Mouse (Mus musculus): ENCODE measurements around the gene Cyp3a44. TPM values are rescaled to one million over a fixed set of nuclear protein-coding genes. Genes with fewer than 3 reads are reported as not detected.
"Not testable (repeated sequence)": the region's sequence is repeated elsewhere in the genome, so short reads cannot be mapped to it uniquely, and the experiment has no call there.

Gene Cyp3a44
- not detected in 2 replicates for polyA plus RNA-seq (2012; ENCODE audit: insufficient read depth, low replicate concordance)

DNA sequence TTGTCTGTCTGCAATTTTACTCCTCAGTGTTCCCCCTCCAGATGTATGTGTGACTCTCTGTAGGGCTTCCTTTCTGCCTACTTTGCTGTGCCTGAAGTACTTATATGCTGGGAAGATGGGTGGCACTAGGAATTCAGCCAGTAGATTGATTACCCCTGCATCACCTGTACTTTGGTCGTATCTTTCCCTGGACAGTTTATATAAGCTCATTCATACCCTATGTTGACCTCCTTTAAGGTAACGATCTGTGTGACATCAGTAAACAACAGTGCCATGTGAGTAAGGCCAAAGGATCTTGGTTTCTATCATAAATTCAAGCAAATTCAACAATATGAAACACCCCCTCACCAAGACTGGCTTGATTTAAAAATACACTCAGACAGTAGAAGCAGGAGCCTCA, at the start of gene Cyp3a44:
Gene Cyp3a44 (minus strand): TSS at position 79 of the 400 bp plus-strand sequence.
- H3K9me3 ChIP-seq = peaks cover 19% of the 10 kb centered on the region
- not testable (repeated sequence) for H3K4me3 ChIP-seq (replicated peaks); H3K36me3 ChIP-seq (replicated peaks; ENCODE audit: low read length); H3K27me3 ChIP-seq (replicated peaks); H3K4me1 ChIP-seq

DNA sequence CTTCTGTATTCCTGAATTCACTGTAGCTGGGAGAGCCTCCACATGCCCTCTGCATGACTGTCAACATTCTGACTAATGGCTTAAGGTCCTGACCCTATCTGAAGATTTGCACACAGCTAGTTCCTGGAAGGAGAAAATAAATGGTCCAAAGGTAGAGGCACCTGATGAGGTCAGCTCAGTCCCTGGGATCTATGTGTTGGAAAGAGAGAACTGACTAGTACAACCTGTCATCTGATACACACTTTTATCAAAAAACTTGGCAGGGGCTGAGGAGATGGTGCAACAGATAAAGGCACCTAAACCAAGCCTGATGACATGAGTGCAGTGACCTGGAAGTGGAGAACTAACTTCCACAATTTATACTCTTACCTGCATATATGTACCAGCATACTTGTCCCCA, 5.4 kb downstream of the Cyp3a44 start:
- not testable (repeated sequence) for H3K36me3 ChIP-seq (replicated peaks; ENCODE audit: low read length); H3K4me3 ChIP-seq (replicated peaks); H3K4me1 ChIP-seq; H3K27me3 ChIP-seq (replicated peaks)
- H3K9me3 ChIP-seq = peaks cover 22% of the 10 kb centered on the region

DNA sequence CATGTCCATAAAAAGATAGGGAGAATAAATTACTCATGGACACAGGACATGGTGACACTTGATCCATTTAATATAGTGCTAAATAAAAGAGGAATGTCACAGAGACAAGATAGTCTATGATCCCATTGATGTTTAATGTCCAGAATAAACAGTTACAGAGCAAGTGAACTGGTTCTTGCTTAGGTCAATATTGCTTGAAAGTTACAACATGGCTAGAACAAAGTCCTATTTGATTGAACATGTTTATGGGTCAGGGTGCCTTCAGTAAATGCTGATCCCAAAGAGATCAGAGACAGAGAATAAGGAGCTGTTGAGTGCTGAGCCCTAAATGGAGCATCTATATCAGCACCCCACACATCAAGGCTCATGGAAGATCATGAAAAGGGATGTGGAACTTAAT, 12.4 kb downstream of the Cyp3a44 start:
- not testable (repeated sequence) for H3K4me3 ChIP-seq (replicated peaks); H3K4me1 ChIP-seq; H3K27me3 ChIP-seq (replicated peaks); H3K36me3 ChIP-seq (replicated peaks; ENCODE audit: low read length)
- H3K9me3 ChIP-seq = peaks cover 16% of the 10 kb centered on the region

DNA sequence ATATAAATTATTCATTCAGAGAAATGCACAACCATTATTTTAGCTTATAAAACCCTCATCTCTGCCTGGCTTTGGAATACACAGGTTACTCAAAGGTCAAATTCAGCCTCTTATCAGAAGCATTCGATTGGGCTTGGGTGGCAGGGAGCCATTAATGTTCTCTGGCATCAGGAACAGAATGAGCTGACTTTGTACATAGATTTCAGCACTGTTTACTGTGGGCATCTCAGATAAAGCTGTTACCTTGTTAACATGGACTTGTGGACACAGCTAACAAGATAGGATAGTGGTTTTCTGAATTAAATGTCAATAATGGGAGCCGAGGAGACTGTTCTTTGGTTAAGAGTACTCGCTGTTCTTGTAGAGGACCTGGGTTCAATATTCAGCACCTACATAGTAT, 68.2 kb downstream of the Cyp3a44 start:
- not testable (repeated sequence) for H3K4me1 ChIP-seq

More for the DNA sequence above, 68.2 kb downstream of the Cyp3a44 start:
- not testable (repeated sequence) for H3K4me3 ChIP-seq (replicated peaks); H3K27me3 ChIP-seq (replicated peaks); H3K36me3 ChIP-seq (replicated peaks; ENCODE audit: low read length)
- H3K9me3 ChIP-seq = peaks cover 14% of the 10 kb centered on the region

Other genes starting within 250 kb of the Cyp3a44 start
- gene Cyp3a41b, start 221.1 kb downstream of the Cyp3a44 start, polyA plus RNA-seq (2012; ENCODE audit: insufficient read depth, low replicate concordance) = not detected in 2 replicates
- not detected in 2 replicates for gene Cyp3a41a, start 85.7 kb downstream of the Cyp3a44 start, polyA plus RNA-seq (2012; ENCODE audit: insufficient read depth, low replicate concordance)
- not detected in 2 replicates for gene Cyp3a11, start 74.1 kb upstream of the Cyp3a44 start, polyA plus RNA-seq (2012; ENCODE audit: insufficient read depth, low replicate concordance)
- not detected in 2 replicates for gene Cyp3a25, start 203.7 kb upstream of the Cyp3a44 start, polyA plus RNA-seq (2012; ENCODE audit: insufficient read depth, low replicate concordance)